Mouse (Mus musculus) liver, postnatal 0 days (tissue): ENCODE data around the gene Cyren.

Experiments
- CTCF ChIP-seq: sonication (generic); IDR thresholded peaks from 2 replicates; pipeline ENCODE4 v1.5.1; 2016; ENCODE audit warnings: antibody characterized with exemption, low read depth
- EP300 ChIP-seq: IDR thresholded peaks from 2 replicates; pipeline ENCODE4 v1.6.1; 2016; ENCODE audit warnings: antibody characterized with exemption, low read depth, mild to moderate bottlenecking

GRCm38 (mm10) chr6:34866786-34867185 is 11.1 kb downstream of the Cyren start:
- TF ChIP-seq CTCF: no peak
- no peak for TF ChIP-seq EP300
